Mouse (Mus musculus) kidney, embryonic 14.5 days (tissue): ENCODE data around the gene Ankdd1b. TPM values are rescaled to one million over a fixed set of nuclear protein-coding genes. Genes with fewer than 3 reads are reported as not detected.

Experiments used
- ATAC-seq: fragments of 200-750 bp; cut with Nextera tagmentation; 2 replicates; pipeline ENCODE4 v1.8.0; 2017; ENCODE audit warnings: moderate number of reproducible peaks, mild to moderate bottlenecking, moderate TSS enrichment, moderate library complexity; ENCODE audit not compliant: low FRiP score, low TSS enrichment
- H3K27ac ChIP-seq: fragments of 300-500 bp; sonication (generic); 2 replicates; pipeline ENCODE4 v1.5.1; 2014; ENCODE audit warnings: low read depth, mild to moderate bottlenecking, low read length, moderate library complexity, mixed read lengths
- H3K27me3 ChIP-seq: fragments of 300-500 bp; sonication (generic); 2 replicates; pipeline ENCODE4 v1.6.1; 2014; ENCODE audit warnings: mild to moderate bottlenecking, low read length; ENCODE audit not compliant: control insufficient read depth, insufficient read depth
- H3K36me3 ChIP-seq: fragments of 300-500 bp; sonication (generic); 2 replicates; pipeline ENCODE4 v1.6.1; 2014; ENCODE audit warnings: low read length, mixed read lengths; ENCODE audit not compliant: control insufficient read depth, insufficient read depth
- H3K4me1 ChIP-seq: fragments of 300-500 bp; sonication (generic); 2 replicates; pipeline ENCODE4 v1.6.1; 2014; ENCODE audit warnings: low read length, mixed read lengths; ENCODE audit not compliant: control insufficient read depth, insufficient read depth
- H3K4me2 ChIP-seq: fragments of 300-500 bp; sonication (generic); replicated peaks from 2 replicates; pipeline ENCODE4 v1.6.1; 2014; ENCODE audit warnings: low read depth, mild to moderate bottlenecking, low read length
- H3K4me3 ChIP-seq: fragments of 300-500 bp; sonication (generic); 2 replicates; pipeline ENCODE4 v1.5.1; 2014; ENCODE audit warnings: mild to moderate bottlenecking, low read length
- H3K9ac ChIP-seq: fragments of 300-500 bp; sonication (generic); 2 replicates; pipeline ENCODE4 v1.6.1; 2014; ENCODE audit warnings: low read depth, mild to moderate bottlenecking, low read length, moderate library complexity
- H3K9me3 ChIP-seq: fragments of 300-500 bp; sonication (generic); 2 replicates; pipeline ENCODE4 v1.6.1; 2016; ENCODE audit warnings: low read length; ENCODE audit not compliant: control insufficient read depth
- WGBS: fragments of 180-500 bp; shearing (Covaris S2); extraction: QIAGEN DNeasy Blood & Tissue Kit; methylation state at CpG from one replicate; pipeline ENCODE4 v1.1.7; 2014; 5-methylcytosine and 5-hydroxymethylcytosine counted together
- polyA plus RNA-seq: library from polyadenylated mRNA; unstranded; fragments of >200 nt; fragmentation: Nextera tagmentation; extraction: Ambion mirVana; gene quantifications from 2 replicates; pipeline ENCODE4 v1.2.1, GENCODE M21; 2014

The Ankdd1b gene
- polyA plus RNA-seq, 1 experiment from 2014 or later: 0.28 TPM

DNA sequence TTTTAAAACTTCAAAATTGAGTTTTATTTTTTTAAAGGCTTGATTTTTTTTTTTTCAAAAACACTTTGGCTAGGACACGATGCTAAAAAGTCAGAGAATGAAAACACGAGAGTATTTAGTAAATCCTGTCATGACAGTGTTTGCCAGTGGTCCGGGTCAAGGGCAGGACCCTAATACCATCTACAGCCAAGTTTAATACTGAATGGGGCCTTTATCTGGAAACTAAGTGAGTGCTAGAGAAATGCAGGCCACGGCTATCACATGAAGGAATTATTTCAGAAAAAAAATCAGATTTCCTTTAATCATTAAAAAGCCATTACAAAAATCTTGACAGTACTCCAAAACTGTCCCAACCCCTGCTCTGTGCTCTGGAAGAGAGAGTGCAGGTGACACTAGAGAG, 34.7 kb upstream of the Ankdd1b start:
- Histone ChIP-seq H3K4me3 (no peak overlapping the region), H3K9ac (no peak overlapping the region), H3K36me3 (no peaks in the 10 kb centered on the region), H3K27ac (no peak overlapping the region), H3K4me2 (no peak overlapping the region), H3K4me1 (no peaks in the 10 kb centered on the region), H3K27me3 (no peaks in the 10 kb centered on the region), H3K9me3 (no peaks in the 10 kb centered on the region)
- whole genome bisulfite sequencing: 84% methylated on average over 4 of the region's 4 CpGs
- no peak for ATAC-seq

DNA sequence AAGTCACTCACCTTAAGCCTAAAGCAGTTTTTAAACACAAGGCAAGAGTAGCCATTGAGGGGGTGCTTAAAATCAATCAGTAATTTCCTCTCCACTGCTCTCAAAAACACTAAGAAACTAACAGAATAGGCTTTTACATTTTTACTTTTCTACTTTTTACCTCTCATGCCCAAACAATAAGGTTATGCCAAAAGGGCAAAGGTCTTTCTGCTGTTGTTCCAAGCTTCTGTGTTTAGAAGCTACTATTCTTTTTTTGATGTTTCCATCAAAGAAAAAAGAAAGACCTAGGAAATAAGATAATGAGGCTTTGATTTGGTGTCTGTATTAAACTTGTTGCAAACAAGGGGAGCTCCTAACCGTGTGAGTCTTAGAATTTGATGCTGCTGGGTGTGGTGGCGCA, 28.9 kb upstream of the Ankdd1b start:
- no peak overlapping the region for H3K4me2 ChIP-seq
- no peaks in the 10 kb centered on the region for H3K36me3 ChIP-seq
- H3K4me3 ChIP-seq: no peak overlapping the region
- H3K27ac ChIP-seq: no peak overlapping the region
- 86% methylated on average over 2 of the region's 2 CpGs for WGBS
- H3K9ac ChIP-seq: no peak overlapping the region
- H3K4me1 ChIP-seq: no peaks in the 10 kb centered on the region
- no peak for ATAC-seq
- H3K27me3 ChIP-seq: no peaks in the 10 kb centered on the region
- no peaks in the 10 kb centered on the region for H3K9me3 ChIP-seq

DNA sequence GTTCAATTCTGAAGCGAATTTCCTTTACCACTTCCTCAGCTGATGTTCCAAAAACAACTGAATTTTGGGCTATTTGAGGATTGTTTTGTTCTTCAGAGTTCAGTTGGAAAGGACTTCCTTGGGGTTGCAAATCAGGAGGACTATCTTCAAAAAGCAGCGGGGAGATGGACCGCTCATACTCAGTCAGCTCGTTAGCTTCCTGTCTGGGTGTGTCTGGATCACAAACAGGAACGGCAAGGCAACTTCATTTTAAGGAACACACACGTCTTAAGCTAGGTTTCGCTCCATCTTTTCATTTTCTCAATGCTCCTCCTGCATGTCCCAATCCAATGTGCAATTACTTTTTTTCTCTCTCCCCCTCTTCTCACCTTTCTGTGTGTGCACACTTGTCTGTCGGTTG, 25.6 kb upstream of the Ankdd1b start:
- WGBS: 81% methylated on average over 8 of the region's 8 CpGs

DNA sequence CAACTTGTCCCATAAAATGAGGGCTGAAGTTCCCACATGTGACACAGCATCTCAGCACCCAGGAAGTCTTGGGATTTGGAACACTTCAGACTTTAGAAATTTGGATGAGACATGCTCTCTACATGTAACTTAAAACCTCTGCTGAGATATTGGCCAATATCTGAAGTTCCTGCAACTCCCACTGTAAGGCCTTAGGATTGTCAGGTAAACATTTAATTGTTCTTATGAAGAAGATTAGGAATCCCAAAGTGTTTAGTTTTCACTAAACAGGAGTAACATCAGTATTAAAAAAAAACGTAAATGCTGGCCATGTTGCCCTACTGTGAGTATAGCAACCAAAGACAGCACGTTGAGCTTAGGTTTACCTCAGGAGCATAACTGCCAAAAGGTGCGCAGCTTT, 19.4 kb upstream of the Ankdd1b start, which contains the start of gene Gm17622:
Gene Gm17622, plus strand, starts transcription at position 301 of the 400 bp plus-strand sequence.
- no peak for ATAC-seq
- Histone ChIP-seq H3K4me2 (no peak within 1 kb of the TSS), H3K9me3 (peaks cover 3% of the 10 kb centered on the region; the same call in 1 of the 2 replicates), H3K9ac (no peak within 1 kb of the TSS), H3K36me3 (no peaks in the 10 kb centered on the region; the same call in 1 of the 2 replicates), H3K27me3 (no peaks in the 10 kb centered on the region), H3K4me3 (no peak within 1 kb of the TSS), H3K4me1 (no peaks in the 10 kb centered on the region), H3K27ac (no peak within 1 kb of the TSS)
- 96% methylated on average over 3 of the region's 3 CpGs for WGBS

More for the DNA sequence above, 25.6 kb upstream of the Ankdd1b start:
- Histone ChIP-seq H3K4me1 (no peaks in the 10 kb centered on the region), H3K4me3 (no peak overlapping the region), H3K4me2 (no peak overlapping the region), H3K9ac (no peak overlapping the region), H3K36me3 (no peaks in the 10 kb centered on the region), H3K27me3 (no peaks in the 10 kb centered on the region), H3K9me3 (no peaks in the 10 kb centered on the region), H3K27ac (no peak overlapping the region)
- ATAC-seq: no peak

GRCm38 (mm10) chr13:96487968-96488367, 17.0 kb upstream of the Ankdd1b start:
- Histone ChIP-seq H3K27me3 (no peaks in the 10 kb centered on the region), H3K27ac (no peak overlapping the region), H3K4me2 (no peak overlapping the region), H3K36me3 (peaks cover 6% of the 10 kb centered on the region; the same call in 1 of the 2 replicates), H3K4me1 (no peaks in the 10 kb centered on the region), H3K4me3 (no peak overlapping the region), H3K9ac (no peak overlapping the region), H3K9me3 (peaks cover 6% of the 10 kb centered on the region; the same call in 1 of the 2 replicates)
- no peak for ATAC-seq
- 92% methylated on average over 6 of the region's 6 CpGs for WGBS

DNA sequence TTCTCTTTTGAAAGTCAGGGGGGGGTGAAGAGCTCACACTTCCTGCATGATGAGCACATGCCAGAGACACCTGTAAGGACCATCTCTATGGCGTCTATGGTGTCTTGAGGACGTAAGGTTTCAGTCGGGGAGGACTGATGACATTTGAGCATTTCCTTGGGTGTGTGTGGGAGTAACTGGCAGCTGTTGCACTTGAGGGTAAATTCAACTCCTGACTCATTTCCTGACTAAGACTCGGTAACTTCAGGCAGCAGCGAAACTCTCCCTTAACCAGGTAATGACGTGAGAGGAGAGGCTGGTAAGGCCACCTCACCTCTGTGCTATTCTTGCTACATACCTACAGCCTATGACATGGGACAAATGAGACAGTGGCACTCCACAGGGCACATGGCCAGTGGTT, 16.2 kb upstream of the Ankdd1b start:
- H3K4me1 ChIP-seq: no peaks in the 10 kb centered on the region
- no peak overlapping the region for H3K27ac ChIP-seq
- ATAC-seq: no peak
- no peak overlapping the region for H3K9ac ChIP-seq
- WGBS: 62% methylated on average over 6 of the region's 6 CpGs
- no peak overlapping the region for H3K4me3 ChIP-seq
- H3K27me3 ChIP-seq: no peaks in the 10 kb centered on the region
- H3K36me3 ChIP-seq: peaks cover 6% of the 10 kb centered on the region; the same call in 1 of the 2 replicates
- H3K4me2 ChIP-seq: no peak overlapping the region
- H3K9me3 ChIP-seq: peaks cover 6% of the 10 kb centered on the region; the same call in 1 of the 2 replicates

DNA sequence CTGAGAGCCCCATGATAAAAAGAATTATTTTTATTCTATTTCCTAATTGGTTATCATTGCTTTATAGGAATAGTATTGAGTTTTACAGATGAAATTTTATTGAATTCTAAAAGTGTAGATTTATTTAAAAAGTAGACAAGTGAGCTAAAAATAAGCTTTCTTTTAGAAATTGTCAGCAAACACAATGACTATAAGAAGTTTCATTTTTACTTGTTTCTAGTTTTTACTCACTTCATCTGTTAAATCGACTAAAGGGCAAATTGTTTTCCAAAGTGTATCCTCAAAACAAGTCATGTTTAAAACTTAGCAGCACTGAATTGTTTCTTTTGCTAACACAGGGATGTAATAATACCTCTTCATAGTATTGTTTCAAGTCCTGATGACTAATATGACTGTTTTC, 8.0 kb upstream of the Ankdd1b start:
- peaks cover 6% of the 10 kb centered on the region; the same call in 1 of the 2 replicates for H3K36me3 ChIP-seq
- no peaks in the 10 kb centered on the region for H3K4me1 ChIP-seq
- H3K9me3 ChIP-seq: no peaks in the 10 kb centered on the region
- no peak overlapping the region for H3K9ac ChIP-seq
- H3K27ac ChIP-seq: no peak overlapping the region
- H3K4me2 ChIP-seq: no peak overlapping the region
- H3K4me3 ChIP-seq: no peak overlapping the region
- 93% methylated on average over 1 of the region's 1 CpGs for WGBS
- ATAC-seq: no peak
- H3K27me3 ChIP-seq: no peaks in the 10 kb centered on the region

DNA sequence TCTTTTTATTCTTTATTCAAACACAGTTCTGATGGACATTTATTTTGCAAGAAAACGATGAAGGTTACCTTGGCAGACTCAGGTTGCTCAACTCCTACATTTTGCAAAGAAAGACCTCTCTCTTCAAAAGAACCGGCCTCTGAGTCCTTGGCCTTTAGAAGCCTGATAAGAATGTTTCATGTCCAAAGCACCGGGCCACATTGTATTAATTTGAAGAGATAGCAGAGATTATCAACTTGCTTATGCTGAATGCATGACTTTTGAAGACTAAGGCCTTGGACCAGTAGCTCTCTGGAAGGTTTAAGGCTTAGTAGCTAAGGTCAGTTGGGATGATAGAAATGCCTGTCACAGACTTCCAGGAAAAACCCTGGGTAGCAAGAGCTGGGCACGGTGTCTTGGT, 6.2 kb upstream of the Ankdd1b start:
- no peak overlapping the region for H3K9ac ChIP-seq
- H3K36me3 ChIP-seq: no peaks in the 10 kb centered on the region
- ATAC-seq: no peak
- H3K4me2 ChIP-seq: no peak overlapping the region
- H3K4me1 ChIP-seq: no peaks in the 10 kb centered on the region
- H3K27ac ChIP-seq: no peak overlapping the region
- H3K27me3 ChIP-seq: no peaks in the 10 kb centered on the region
- 88% methylated on average over 4 of the region's 4 CpGs for WGBS
- H3K9me3 ChIP-seq: no peaks in the 10 kb centered on the region
- no peak overlapping the region for H3K4me3 ChIP-seq

DNA sequence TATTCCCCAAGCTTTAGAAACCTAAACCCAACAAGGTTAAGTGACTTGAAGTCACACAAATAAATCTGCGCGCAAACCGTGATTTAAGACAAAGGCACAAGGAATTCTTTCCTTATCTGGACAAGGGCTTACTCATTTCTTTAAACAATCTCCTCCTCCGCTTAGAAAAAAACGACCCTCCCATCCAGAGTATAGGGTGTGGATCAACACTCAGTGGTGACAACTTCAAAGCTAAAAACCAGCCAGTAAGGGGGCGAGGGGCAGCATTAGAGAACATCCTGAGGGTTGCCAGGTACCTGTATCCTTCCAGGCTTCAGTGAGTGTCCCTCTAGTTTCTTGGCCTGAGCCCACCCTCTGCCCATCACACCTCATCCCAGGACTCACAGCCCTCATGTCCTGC, 442 bp downstream of the Ankdd1b start:
- Histone ChIP-seq H3K4me1 (no peaks in the 10 kb centered on the region), H3K4me2 (no peak overlapping the region), H3K9ac (no peak overlapping the region), H3K9me3 (no peaks in the 10 kb centered on the region), H3K36me3 (no peaks in the 10 kb centered on the region), H3K4me3 (no peak overlapping the region), H3K27me3 (no peaks in the 10 kb centered on the region), H3K27ac (no peak overlapping the region)
- ATAC-seq: no peak
- WGBS: 58% methylated on average over 6 of the region's 6 CpGs
